Mouse (Mus musculus): ENCODE data around the gene Zfp668. TPM values are rescaled to one million over a fixed set of nuclear protein-coding genes. Genes with fewer than 3 reads are reported as not detected.
"Not testable (repeated sequence)": the region's sequence is repeated elsewhere in the genome, so short reads cannot be mapped to it uniquely, and the experiment has no call there.

Zfp668 gene
- polyA plus RNA-seq, 1 experiment from 2014 or later: 28.9 TPM

DNA sequence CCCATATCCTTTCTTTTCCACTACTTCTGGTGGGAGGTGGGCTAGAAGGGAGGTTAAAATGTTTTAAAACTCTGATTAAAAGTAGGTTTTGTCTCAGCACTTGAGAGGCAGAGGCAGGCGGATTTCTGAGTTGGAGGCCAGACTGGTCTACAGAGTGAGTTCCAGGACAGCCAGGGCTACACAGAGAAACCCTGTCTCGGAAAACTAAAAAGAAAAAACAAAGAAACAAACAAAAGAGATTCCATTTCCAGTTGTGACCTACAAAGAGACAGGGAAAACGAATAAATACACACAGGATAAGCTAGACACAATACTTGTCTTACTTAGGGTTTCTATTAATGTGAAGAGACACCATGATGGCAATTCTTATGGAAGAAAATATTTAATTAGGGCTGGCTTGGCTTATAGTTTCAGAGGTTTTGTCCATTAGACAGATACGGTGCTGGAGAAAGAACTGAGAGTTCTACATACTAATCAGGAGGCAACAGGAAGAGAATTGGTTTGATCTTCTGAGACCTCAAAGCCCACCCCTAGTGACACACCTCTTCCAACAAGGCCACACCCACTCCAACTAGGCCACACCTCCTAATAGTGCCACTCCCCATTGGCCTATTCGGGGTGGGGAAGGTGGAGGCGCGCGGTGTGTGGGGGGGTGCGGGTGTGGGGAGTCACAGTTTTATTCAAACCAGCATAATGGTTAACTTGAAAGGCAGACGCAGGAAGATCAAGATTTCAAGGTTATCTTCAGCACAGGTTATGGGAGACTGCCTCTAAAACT lies 21.7 kb upstream of the Zfp668 start:
- ATAC-seq (ENCODE audit: insufficient number of reproducible peaks, low FRiP score, low TSS enrichment, low read depth) (no peak), DNase-seq (ENCODE audit: low spot score) (no peak)
- Histone ChIP-seq H3K4me3 (ENCODE audit: low read depth, low read length) (no peak overlapping the region), H3K4me1 (ENCODE audit: control insufficient read depth, insufficient read depth, low read length) (0 out of 2 replicates have a peak, but pooled peaks cover 5% of the 10 kb centered on the region), H3K36me3 (ENCODE audit: control insufficient read depth, insufficient read depth, low read length) (no peaks in the 10 kb centered on the region; the same call in 1 of the 2 replicates), H3K9me3 (ENCODE audit: control insufficient read depth, low read length) (no peaks in the 10 kb centered on the region), H3K27me3 (ENCODE audit: control insufficient read depth, insufficient read depth, low read length) (no peaks in the 10 kb centered on the region), H3K9ac (ENCODE audit: low read length) (no peak overlapping the region), H3K27ac (replicated peaks; ENCODE audit: low read depth, low read length) (no peak overlapping the region), H3K4me2 (ENCODE audit: low read depth, severe bottlenecking) (no peak overlapping the region)
- 36% methylated on average over 10 of the region's 10 CpGs for WGBS

DNA sequence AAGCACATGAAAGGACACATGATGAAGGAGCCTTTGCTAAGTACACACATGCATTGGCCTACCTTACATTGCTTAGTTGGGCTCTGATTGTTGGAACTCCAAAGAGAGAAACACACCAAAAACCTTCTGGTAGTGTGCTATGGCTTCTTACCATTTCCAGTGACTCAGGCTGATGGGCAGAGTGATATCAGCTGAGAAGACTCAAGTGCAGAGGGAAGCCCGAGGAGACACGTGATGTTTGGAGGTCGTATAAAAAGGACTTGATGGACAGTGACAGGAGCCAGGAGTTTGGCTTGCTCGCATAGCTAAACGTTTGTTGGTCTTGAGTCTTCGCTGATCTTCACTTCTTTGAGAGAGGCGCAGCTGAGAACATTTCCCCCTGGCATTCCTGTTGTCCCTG lies 20.9 kb upstream of the Zfp668 start:
- no peaks in the 10 kb centered on the region for H3K9me3 ChIP-seq (ENCODE audit: control insufficient read depth, low read length)
- H3K27ac ChIP-seq (replicated peaks; ENCODE audit: low read depth, low read length): no peak overlapping the region
- WGBS: 91% methylated on average over 7 of the region's 7 CpGs
- no peaks in the 10 kb centered on the region for H3K27me3 ChIP-seq (ENCODE audit: control insufficient read depth, insufficient read depth, low read length)
- H3K9ac ChIP-seq (ENCODE audit: low read length): no peak overlapping the region
- 0 out of 2 replicates have a peak, but pooled peaks cover 5% of the 10 kb centered on the region for H3K4me1 ChIP-seq (ENCODE audit: control insufficient read depth, insufficient read depth, low read length)
- DNase-seq (ENCODE audit: low spot score) (no peak), ATAC-seq (ENCODE audit: insufficient number of reproducible peaks, low FRiP score, low TSS enrichment, low read depth) (no peak)
- no peaks in the 10 kb centered on the region; the same call in 1 of the 2 replicates for H3K36me3 ChIP-seq (ENCODE audit: control insufficient read depth, insufficient read depth, low read length)
- H3K4me3 ChIP-seq (ENCODE audit: low read depth, low read length): no peak overlapping the region
- H3K4me2 ChIP-seq (ENCODE audit: low read depth, severe bottlenecking): no peak overlapping the region

DNA sequence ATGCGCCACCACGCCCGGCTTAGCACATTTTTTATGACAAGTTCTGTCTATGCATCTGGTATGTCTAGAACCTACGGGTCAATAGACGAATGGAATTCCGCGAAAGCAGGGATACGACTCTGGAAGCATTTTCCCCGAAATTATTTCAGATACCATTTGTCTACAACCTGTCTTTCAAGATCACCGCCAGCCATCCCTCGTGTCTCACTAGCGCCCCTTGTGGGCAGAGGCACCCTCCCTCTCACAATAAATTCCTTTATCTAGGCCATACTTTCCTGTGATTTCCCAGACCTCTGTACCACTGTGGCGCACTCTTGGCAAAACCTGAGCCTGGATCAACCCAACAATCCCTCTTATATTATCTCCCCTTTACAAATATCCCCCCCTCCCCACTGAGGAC lies 19.8 kb upstream of the Zfp668 start:
- WGBS: 57% methylated on average over 13 of the region's 13 CpGs
- peak; percentile 66 for DNase-seq (ENCODE audit: low spot score)
- no peaks in the 10 kb centered on the region; the same call in 1 of the 2 replicates for H3K36me3 ChIP-seq (ENCODE audit: control insufficient read depth, insufficient read depth, low read length)

DNA sequence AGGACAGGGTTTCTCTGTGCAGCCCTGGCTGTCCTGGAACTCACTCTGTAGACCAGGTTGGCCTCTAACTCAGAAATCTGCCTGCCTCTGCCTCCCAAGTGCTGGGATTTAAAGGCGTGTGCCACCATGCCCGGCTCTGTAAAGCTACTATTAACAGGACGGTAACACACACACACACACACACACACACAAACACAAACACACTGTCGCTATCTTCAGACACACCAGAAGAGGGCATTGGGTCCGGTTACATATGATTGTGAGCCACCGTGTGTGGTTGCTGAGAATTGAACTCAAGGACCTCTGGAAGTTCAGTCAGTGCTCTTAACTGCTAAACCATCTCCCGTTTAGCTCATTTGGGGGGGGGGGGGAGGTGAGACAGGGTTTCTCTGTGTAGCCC lies 19.3 kb upstream of the Zfp668 start:
- peak overlapping the region; percentile 73; the same call in 1 of the 2 replicates for H3K4me2 ChIP-seq (ENCODE audit: low read depth, severe bottlenecking)
- WGBS: 65% methylated on average over 7 of the region's 7 CpGs
- peak; percentile 18; the same call in 1 of the 2 replicates for ATAC-seq (ENCODE audit: insufficient number of reproducible peaks, low FRiP score, low TSS enrichment, low read depth)
- not testable (repeated sequence) for H3K27ac ChIP-seq (replicated peaks; ENCODE audit: low read depth, low read length); H3K9ac ChIP-seq (ENCODE audit: low read length); H3K4me1 ChIP-seq (ENCODE audit: control insufficient read depth, insufficient read depth, low read length); H3K9me3 ChIP-seq (ENCODE audit: control insufficient read depth, low read length); H3K36me3 ChIP-seq (ENCODE audit: control insufficient read depth, insufficient read depth, low read length); DNase-seq (ENCODE audit: low spot score); H3K27me3 ChIP-seq (ENCODE audit: control insufficient read depth, insufficient read depth, low read length)
- peak overlapping the region; percentile 45; the same call in 1 of the 2 replicates for H3K4me3 ChIP-seq (ENCODE audit: low read depth, low read length)

More for the DNA sequence above, 19.8 kb upstream of the Zfp668 start:
- H3K27ac ChIP-seq (replicated peaks; ENCODE audit: low read depth, low read length): no peak overlapping the region
- H3K27me3 ChIP-seq (ENCODE audit: control insufficient read depth, insufficient read depth, low read length): no peaks in the 10 kb centered on the region
- H3K9ac ChIP-seq (ENCODE audit: low read length): no peak overlapping the region
- H3K4me2 ChIP-seq (ENCODE audit: low read depth, severe bottlenecking): no peak overlapping the region
- no peak for ATAC-seq (ENCODE audit: insufficient number of reproducible peaks, low FRiP score, low TSS enrichment, low read depth)
- 0 out of 2 replicates have a peak, but pooled peaks cover 5% of the 10 kb centered on the region for H3K4me1 ChIP-seq (ENCODE audit: control insufficient read depth, insufficient read depth, low read length)
- no peak overlapping the region for H3K4me3 ChIP-seq (ENCODE audit: low read depth, low read length)
- H3K9me3 ChIP-seq (ENCODE audit: control insufficient read depth, low read length): no peaks in the 10 kb centered on the region

DNA sequence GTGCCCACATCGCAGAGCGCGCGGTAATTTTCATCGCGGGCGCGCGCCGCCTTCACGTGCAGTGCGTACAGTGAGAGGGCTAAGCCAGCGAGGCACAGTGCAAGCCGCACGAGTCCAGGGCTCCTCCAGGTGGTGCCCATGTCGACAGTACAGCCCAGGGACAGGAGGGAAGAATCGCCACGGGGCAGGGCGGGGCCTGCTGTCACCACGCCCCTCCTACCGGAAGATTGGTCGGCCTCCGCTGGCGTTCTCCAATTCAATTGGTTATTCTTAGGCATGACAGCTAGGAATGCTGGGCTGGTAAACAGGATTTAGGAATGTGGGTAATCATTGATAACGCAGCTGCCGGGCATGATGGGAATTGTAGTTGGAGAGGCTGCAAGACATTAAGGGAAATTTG lies 18.8 kb upstream of the Zfp668 start, which contains the start of the genes Gm21974 and Vkorc1:
Gm21974 (minus strand) TSS at position 13 of the 400 bp plus-strand sequence.
Vkorc1 (minus strand) TSS at position 176 of the 400 bp plus-strand sequence.
- peak within 1 kb of the TSS; percentile 45 for H3K4me3 ChIP-seq (ENCODE audit: low read depth, low read length)
- no peak within 1 kb of the TSS; the same call in 1 of the 2 replicates for H3K27ac ChIP-seq (replicated peaks; ENCODE audit: low read depth, low read length)
- peak within 1 kb of the TSS; percentile 73 for H3K4me2 ChIP-seq (ENCODE audit: low read depth, severe bottlenecking)
- no peaks in the 10 kb centered on the region for H3K27me3 ChIP-seq (ENCODE audit: control insufficient read depth, insufficient read depth, low read length)
- DNase-seq (ENCODE audit: low spot score) (peak; percentile 95), ATAC-seq (ENCODE audit: insufficient number of reproducible peaks, low FRiP score, low TSS enrichment, low read depth) (peak; percentile 96)
- H3K36me3 ChIP-seq (ENCODE audit: control insufficient read depth, insufficient read depth, low read length): peaks cover 4% of the 10 kb centered on the region; the same call in 1 of the 2 replicates
- under 1% methylated on average over 26 of the region's 26 CpGs for WGBS
- no peaks in the 10 kb centered on the region for H3K9me3 ChIP-seq (ENCODE audit: control insufficient read depth, low read length)
- H3K4me1 ChIP-seq (ENCODE audit: control insufficient read depth, insufficient read depth, low read length): 0 out of 2 replicates have a peak, but pooled peaks cover 5% of the 10 kb centered on the region
- H3K9ac ChIP-seq (ENCODE audit: low read length): peak within 1 kb of the TSS; percentile 61

DNA sequence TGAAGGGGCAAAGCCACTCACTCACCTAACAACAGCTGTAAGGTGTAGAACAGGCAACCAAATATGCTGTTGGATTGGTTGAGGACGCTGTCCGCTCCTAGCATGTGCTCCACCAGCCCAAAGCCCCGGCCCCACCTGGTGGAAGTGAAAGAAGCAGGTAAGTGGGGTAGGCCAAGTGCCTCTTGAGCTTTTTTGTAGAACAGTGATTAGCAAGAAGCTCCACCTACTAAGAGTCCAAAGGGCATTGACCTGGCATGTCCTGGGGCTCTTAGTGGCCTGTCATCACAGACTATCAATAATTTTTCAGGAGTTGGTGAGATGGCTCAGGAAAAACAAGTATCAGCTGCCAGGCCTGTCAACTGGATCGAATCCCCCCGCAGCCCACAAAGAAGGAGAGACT lies 17.9 kb upstream of the Zfp668 start:
- H3K36me3 ChIP-seq (ENCODE audit: control insufficient read depth, insufficient read depth, low read length): peaks cover 7% of the 10 kb centered on the region; the same call in 1 of the 2 replicates
- H3K4me2 ChIP-seq (ENCODE audit: low read depth, severe bottlenecking): peak overlapping the region; percentile 73
- H3K27ac ChIP-seq (replicated peaks; ENCODE audit: low read depth, low read length): no peak overlapping the region
- 0 out of 2 replicates have a peak, but pooled peaks cover 5% of the 10 kb centered on the region for H3K4me1 ChIP-seq (ENCODE audit: control insufficient read depth, insufficient read depth, low read length)
- DNase-seq (ENCODE audit: low spot score) (no peak), ATAC-seq (ENCODE audit: insufficient number of reproducible peaks, low FRiP score, low TSS enrichment, low read depth) (no peak)
- H3K27me3 ChIP-seq (ENCODE audit: control insufficient read depth, insufficient read depth, low read length): no peaks in the 10 kb centered on the region
- no peaks in the 10 kb centered on the region for H3K9me3 ChIP-seq (ENCODE audit: control insufficient read depth, low read length)
- WGBS: 85% methylated on average over 5 of the region's 5 CpGs
- H3K4me3 ChIP-seq (ENCODE audit: low read depth, low read length): peak overlapping the region; percentile 45; the same call in 1 of the 2 replicates
- no peak overlapping the region; the same call in 1 of the 2 replicates for H3K9ac ChIP-seq (ENCODE audit: low read length)

DNA sequence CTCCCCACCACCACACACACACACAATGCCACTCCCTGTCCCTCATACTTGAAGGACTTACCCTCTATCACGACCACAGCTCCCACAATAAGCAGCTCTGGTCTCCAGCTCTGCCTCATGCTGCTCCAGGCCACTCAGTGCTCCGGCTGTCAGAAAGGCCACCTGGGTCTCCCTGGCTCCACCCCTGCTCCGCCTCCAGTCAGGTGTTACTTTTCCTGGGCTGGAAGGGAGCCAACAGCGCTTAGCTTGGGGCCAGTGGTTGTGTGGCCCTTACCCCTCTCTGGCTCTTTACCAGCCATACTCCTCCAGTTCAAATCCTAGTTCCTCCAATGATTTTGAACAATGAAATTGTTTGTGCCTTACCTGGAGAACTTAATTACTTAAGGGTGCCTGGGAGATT lies 14.2 kb upstream of the Zfp668 start, which contains the start of gene Prss53:
Prss53 (minus strand) TSS at position 173 of the 400 bp plus-strand sequence.
- Histone ChIP-seq H3K27me3 (ENCODE audit: control insufficient read depth, insufficient read depth, low read length) (no peaks in the 10 kb centered on the region), H3K4me3 (ENCODE audit: low read depth, low read length) (no peak within 1 kb of the TSS), H3K9ac (ENCODE audit: low read length) (no peak within 1 kb of the TSS), H3K36me3 (ENCODE audit: control insufficient read depth, insufficient read depth, low read length) (peaks cover 22% of the 10 kb centered on the region), H3K4me1 (ENCODE audit: control insufficient read depth, insufficient read depth, low read length) (0 out of 2 replicates have a peak, but pooled peaks cover 5% of the 10 kb centered on the region), H3K27ac (replicated peaks; ENCODE audit: low read depth, low read length) (no peak within 1 kb of the TSS), H3K4me2 (ENCODE audit: low read depth, severe bottlenecking) (no peak within 1 kb of the TSS), H3K9me3 (ENCODE audit: control insufficient read depth, low read length) (no peaks in the 10 kb centered on the region)
- no peak for ATAC-seq (ENCODE audit: insufficient number of reproducible peaks, low FRiP score, low TSS enrichment, low read depth)
- WGBS: 27% methylated on average over 4 of the region's 4 CpGs
- DNase-seq (ENCODE audit: low spot score): no peak

DNA sequence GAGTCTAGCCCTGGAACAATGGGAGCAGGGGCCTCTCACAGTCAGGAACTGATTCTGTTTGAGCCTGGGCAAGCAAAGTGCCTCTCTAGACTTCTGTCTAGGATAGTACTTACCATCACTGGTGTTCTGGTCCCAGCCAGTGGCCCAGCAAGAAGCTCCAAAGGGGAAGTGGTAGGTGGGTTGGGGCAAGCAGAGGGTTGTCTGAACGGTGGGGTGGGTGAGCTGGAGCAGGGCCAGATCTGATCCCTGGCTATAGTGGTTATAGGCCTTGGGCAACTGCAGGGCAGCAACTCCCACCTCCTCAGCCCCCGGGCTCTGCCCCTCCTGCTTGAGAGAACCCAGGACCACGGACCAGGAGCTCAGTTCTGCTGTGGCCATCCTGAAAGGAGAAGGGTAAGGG lies 12.2 kb upstream of the Zfp668 start:
- Histone ChIP-seq H3K36me3 (ENCODE audit: control insufficient read depth, insufficient read depth, low read length) (peaks cover 29% of the 10 kb centered on the region), H3K9me3 (ENCODE audit: control insufficient read depth, low read length) (no peaks in the 10 kb centered on the region), H3K27ac (replicated peaks; ENCODE audit: low read depth, low read length) (no peak overlapping the region), H3K4me2 (ENCODE audit: low read depth, severe bottlenecking) (no peak overlapping the region), H3K9ac (ENCODE audit: low read length) (no peak overlapping the region), H3K4me1 (ENCODE audit: control insufficient read depth, insufficient read depth, low read length) (no peaks in the 10 kb centered on the region), H3K27me3 (ENCODE audit: control insufficient read depth, insufficient read depth, low read length) (no peaks in the 10 kb centered on the region), H3K4me3 (ENCODE audit: low read depth, low read length) (no peak overlapping the region)
- DNase-seq (ENCODE audit: low spot score) (no peak), ATAC-seq (ENCODE audit: insufficient number of reproducible peaks, low FRiP score, low TSS enrichment, low read depth) (no peak)
- 93% methylated on average over 3 of the region's 3 CpGs for WGBS
